Mouse (Mus musculus) midbrain, embryonic 15.5 days (tissue): ENCODE results near the gene Ccdc144b. TPM values are rescaled to one million over a fixed set of nuclear protein-coding genes. Genes with fewer than 3 reads are reported as not detected.

Source experiments
- ATAC-seq: fragments of 200-750 bp; cut with Nextera tagmentation; replicated peaks from 2 replicates; pipeline ENCODE4 v1.8.0; 2017; ENCODE audit warnings: moderate TSS enrichment
- H3K27ac ChIP-seq: fragments of 300-500 bp; sonication (generic); 2 replicates; pipeline ENCODE4 v1.5.1; 2015; ENCODE audit warnings: mild to moderate bottlenecking, inconsistent platforms
- H3K27me3 ChIP-seq: fragments of 300-500 bp; sonication (generic); replicated peaks from 2 replicates; pipeline ENCODE4 v1.6.1; 2015; ENCODE audit warnings: inconsistent platforms
- H3K36me3 ChIP-seq: fragments of 300-500 bp; sonication (generic); replicated peaks from 2 replicates; pipeline ENCODE4 v1.6.1; 2015; ENCODE audit warnings: inconsistent platforms
- H3K4me1 ChIP-seq: fragments of 300-500 bp; sonication (generic); 2 replicates; pipeline ENCODE4 v1.6.1; 2015; ENCODE audit warnings: inconsistent platforms
- H3K4me2 ChIP-seq: fragments of 300-500 bp; sonication (generic); 2 replicates; pipeline ENCODE4 v1.6.1; 2015; ENCODE audit warnings: inconsistent platforms, mild to moderate bottlenecking, moderate library complexity
- H3K4me3 ChIP-seq: fragments of 300-500 bp; sonication (generic); 2 replicates; pipeline ENCODE4 v1.5.1; 2015; ENCODE audit warnings: mild to moderate bottlenecking, inconsistent platforms
- H3K9ac ChIP-seq: fragments of 300-500 bp; sonication (generic); 2 replicates; pipeline ENCODE4 v1.6.1; 2015; ENCODE audit warnings: mild to moderate bottlenecking, inconsistent platforms
- H3K9me3 ChIP-seq: fragments of 300-500 bp; sonication (generic); 2 replicates; pipeline ENCODE4 v1.6.1; 2016; ENCODE audit warnings: inconsistent platforms
- WGBS: fragments of 180-500 bp; shearing (Covaris S2); methylation state at CpG from one replicate; pipeline ENCODE4 v1.1.7; 2015; ENCODE audit warnings: mixed read lengths; 5-methylcytosine and 5-hydroxymethylcytosine counted together
- polyA plus RNA-seq: library from polyadenylated mRNA; unstranded; fragments of >200 nt; fragmentation: Nextera tagmentation; extraction: Ambion mirVana; gene quantifications from 2 replicates; pipeline ENCODE4 v1.2.1, GENCODE M21; 2015

Ccdc144b gene
- not detected in 2 replicates for polyA plus RNA-seq

DNA sequence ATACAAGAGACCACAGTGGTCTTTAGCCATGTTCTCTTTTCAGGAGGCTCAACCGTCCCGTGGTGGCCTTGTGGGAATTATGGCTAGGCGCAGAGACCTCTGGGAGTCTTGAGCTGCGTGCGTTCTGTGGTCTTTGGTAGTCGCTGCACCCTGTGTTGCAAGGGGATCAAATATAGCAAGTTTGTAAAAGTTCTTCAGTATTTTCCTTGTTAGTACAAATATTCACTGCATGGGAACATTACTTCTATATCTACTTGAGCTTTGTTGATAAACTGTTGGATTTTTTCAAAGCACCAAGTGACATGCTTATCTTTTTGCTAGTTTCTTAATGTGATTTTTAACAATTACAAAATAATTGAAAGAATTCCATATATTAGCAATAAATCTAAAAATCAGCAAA is at the start of gene Ccdc144b:
Gene Ccdc144b (minus strand): TSS at position 101 of the 400 bp plus-strand sequence.
- WGBS, result 90% methylated on average over 6 of the region's 6 CpGs
- H3K9ac ChIP-seq, result no peak within 1 kb of the TSS
- no peaks in the 10 kb centered on the region for H3K9me3 ChIP-seq
- no peaks in the 10 kb centered on the region for H3K36me3 ChIP-seq
- ATAC-seq, result no peak
- no peaks in the 10 kb centered on the region for H3K4me1 ChIP-seq
- H3K27ac ChIP-seq, result no peak within 1 kb of the TSS
- no peak within 1 kb of the TSS for H3K4me3 ChIP-seq
- no peaks in the 10 kb centered on the region for H3K27me3 ChIP-seq
- no peak within 1 kb of the TSS for H3K4me2 ChIP-seq

GRCm38 (mm10) chr3:36095371-36095770 is 42.0 kb upstream of the Ccdc144b start:
- no peak for ATAC-seq
- H3K27ac ChIP-seq, result no peak overlapping the region
- no peaks in the 10 kb centered on the region for H3K27me3 ChIP-seq
- H3K9me3 ChIP-seq, result no peaks in the 10 kb centered on the region
- H3K9ac ChIP-seq, result no peak overlapping the region
- peaks cover 3% of the 10 kb centered on the region; the same call in 1 of the 2 replicates for H3K36me3 ChIP-seq
- no peaks in the 10 kb centered on the region for H3K4me1 ChIP-seq
- 88% methylated on average over 2 of the region's 2 CpGs for WGBS
- H3K4me2 ChIP-seq, result no peak overlapping the region
- H3K4me3 ChIP-seq, result no peak overlapping the region

- Histone ChIP-seq H3K27ac (no peak overlapping the region), H3K9ac (no peak overlapping the region), H3K36me3 (peaks cover 45% of the 10 kb centered on the region), H3K27me3 (no peaks in the 10 kb centered on the region), H3K4me1 (no peaks in the 10 kb centered on the region), H3K9me3 (no peaks in the 10 kb centered on the region), H3K4me3 (no peak overlapping the region), H3K4me2 (no peak overlapping the region)
- ATAC-seq, result no peak
- 90% methylated on average over 9 of the region's 9 CpGs for WGBS
Measured at GRCm38 (mm10) chr3:36087591-36087990, 34.2 kb upstream of the Ccdc144b start.

DNA sequence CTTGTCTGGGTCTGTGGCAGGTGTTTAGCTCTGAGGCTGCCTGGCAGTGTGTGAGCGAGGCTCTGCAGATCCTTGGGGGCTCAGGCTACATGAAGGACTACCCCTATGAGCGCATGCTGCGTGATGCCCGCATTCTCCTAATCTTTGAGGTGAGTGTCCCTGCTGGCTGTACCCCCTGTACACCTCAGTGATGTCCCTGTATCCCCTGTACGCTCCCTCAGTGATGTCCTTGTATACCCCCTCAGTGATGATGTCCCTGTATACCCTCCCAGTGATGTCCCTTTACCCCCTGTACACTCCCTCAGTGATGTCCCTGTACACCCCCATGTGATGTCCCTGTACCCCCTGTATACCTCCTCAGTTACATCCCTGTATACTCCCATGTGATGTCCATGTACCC is 32.0 kb upstream of the Ccdc144b start:
- ATAC-seq, result no peak
- H3K27ac ChIP-seq, result no peak overlapping the region

DNA sequence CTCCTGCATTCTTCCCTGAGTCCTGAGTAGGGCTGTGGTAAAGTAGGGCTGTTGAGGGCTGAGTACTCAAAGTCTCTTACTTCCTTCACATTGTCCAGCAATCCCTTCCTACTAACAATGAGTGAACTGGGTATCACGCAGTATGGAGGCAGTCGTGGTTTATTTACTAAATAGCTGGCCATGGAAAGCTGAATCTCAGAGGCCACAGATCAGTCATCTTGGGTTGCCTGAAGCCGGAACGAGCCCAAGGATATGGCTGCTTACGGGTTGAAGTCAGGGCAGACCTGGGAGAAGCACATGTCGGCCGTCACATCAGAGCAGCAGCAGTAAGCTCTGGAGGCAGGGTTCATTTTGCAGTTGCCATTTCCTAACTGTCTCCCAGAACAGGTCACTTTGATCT is 30.0 kb upstream of the Ccdc144b start:
- no peak for ATAC-seq
- Histone ChIP-seq H3K36me3 (peaks cover 59% of the 10 kb centered on the region), H3K27ac (no peak overlapping the region), H3K4me1 (no peaks in the 10 kb centered on the region), H3K27me3 (no peaks in the 10 kb centered on the region), H3K4me2 (no peak overlapping the region), H3K9ac (no peak overlapping the region), H3K9me3 (no peaks in the 10 kb centered on the region), H3K4me3 (no peak overlapping the region)
- 95% methylated on average over 7 of the region's 7 CpGs for WGBS

More for the DNA sequence above, 32.0 kb upstream of the Ccdc144b start:
- Histone ChIP-seq H3K4me3 (no peak overlapping the region), H3K27me3 (no peaks in the 10 kb centered on the region), H3K9me3 (no peaks in the 10 kb centered on the region), H3K4me2 (no peak overlapping the region), H3K9ac (no peak overlapping the region), H3K4me1 (no peaks in the 10 kb centered on the region), H3K36me3 (peaks cover 58% of the 10 kb centered on the region)
- 96% methylated on average over 5 of the region's 5 CpGs for WGBS

DNA sequence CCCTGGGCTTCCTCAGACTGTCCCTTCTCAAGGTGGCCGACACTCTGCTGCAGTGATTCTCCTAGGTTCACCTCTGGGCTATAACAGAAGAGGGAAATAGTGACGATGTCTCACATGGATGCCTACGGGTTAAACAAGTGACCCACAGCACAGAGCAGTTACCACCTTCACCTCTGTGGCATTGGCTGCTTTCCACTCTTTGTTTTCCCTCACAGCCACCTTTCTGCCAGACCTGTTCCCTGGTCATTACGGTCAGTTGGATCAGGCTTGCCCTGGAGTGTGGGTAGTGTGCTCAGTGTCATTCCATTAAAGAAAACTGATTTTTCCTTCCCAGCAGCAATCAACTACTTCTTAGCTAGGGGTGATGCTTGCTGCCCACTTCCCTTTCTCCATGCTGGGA is 29.5 kb upstream of the Ccdc144b start:
- no peak overlapping the region for H3K4me3 ChIP-seq
- no peaks in the 10 kb centered on the region for H3K4me1 ChIP-seq
- H3K9ac ChIP-seq, result no peak overlapping the region
- no peak overlapping the region for H3K4me2 ChIP-seq
- no peak overlapping the region for H3K27ac ChIP-seq
- no peaks in the 10 kb centered on the region for H3K27me3 ChIP-seq
- peaks cover 60% of the 10 kb centered on the region for H3K36me3 ChIP-seq
- ATAC-seq, result no peak
- 94% methylated on average over 4 of the region's 4 CpGs for WGBS
- no peaks in the 10 kb centered on the region for H3K9me3 ChIP-seq

DNA sequence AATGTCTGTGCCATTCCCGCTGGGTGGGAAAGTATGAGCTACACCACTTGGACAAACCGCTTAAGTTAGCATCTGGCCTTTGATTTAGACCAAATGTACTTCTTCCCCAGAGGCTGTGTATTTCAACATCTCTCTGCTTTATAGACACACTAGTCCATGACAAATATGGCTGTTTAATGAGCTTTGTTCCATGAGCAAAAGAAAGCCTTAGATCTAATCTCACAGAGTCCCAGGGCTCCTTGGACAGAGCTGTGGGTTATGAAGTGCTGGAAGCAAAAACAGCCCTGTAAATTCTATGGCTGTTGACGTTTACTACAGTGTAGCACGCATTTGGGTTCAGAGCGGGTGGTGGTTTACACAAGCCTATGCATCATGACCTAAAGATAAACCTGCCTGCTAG is 27.4 kb upstream of the Ccdc144b start:
- H3K9ac ChIP-seq, result no peak overlapping the region
- no peak overlapping the region for H3K4me3 ChIP-seq
- H3K27me3 ChIP-seq, result no peaks in the 10 kb centered on the region
- peaks cover 73% of the 10 kb centered on the region for H3K36me3 ChIP-seq
- 96% methylated on average over 5 of the region's 5 CpGs for WGBS
- H3K27ac ChIP-seq, result no peak overlapping the region
- no peak overlapping the region for H3K4me2 ChIP-seq
- H3K9me3 ChIP-seq, result no peaks in the 10 kb centered on the region
- no peak for ATAC-seq
- H3K4me1 ChIP-seq, result no peaks in the 10 kb centered on the region

- ATAC-seq, result no peak
- Histone ChIP-seq H3K27ac (no peak overlapping the region), H3K36me3 (peaks cover 74% of the 10 kb centered on the region), H3K9me3 (no peaks in the 10 kb centered on the region), H3K9ac (no peak overlapping the region), H3K4me3 (no peak overlapping the region), H3K27me3 (no peaks in the 10 kb centered on the region), H3K4me1 (no peaks in the 10 kb centered on the region), H3K4me2 (no peak overlapping the region)
- WGBS, result 86% methylated on average over 5 of the region's 5 CpGs
Measured at GRCm38 (mm10) chr3:36079886-36080285, 26.5 kb upstream of the Ccdc144b start.

DNA sequence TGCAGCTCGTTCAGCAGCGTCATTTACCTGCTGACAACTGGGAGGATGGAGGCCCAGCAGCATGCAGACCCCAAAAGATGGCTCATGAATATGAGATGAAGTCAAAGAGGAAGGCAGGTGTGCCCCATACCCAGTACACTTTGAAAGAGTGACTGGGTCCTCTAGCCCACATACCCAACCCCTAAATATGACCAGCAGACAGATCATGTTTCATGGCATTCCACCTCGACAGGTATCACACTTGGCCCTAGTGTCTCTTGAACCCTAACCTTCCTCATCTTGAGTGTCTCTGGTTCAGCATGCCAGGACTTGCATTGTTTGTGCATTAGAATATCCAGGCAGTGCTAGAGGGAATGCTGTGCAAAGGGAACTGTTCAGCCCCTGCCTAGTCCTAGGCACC is 24.0 kb upstream of the Ccdc144b start:
- ATAC-seq, result no peak
- 96% methylated on average over 3 of the region's 3 CpGs for WGBS

GRCm38 (mm10) chr3:36075466-36075865 is 22.1 kb upstream of the Ccdc144b start:
- Histone ChIP-seq H3K27ac (no peak overlapping the region), H3K4me3 (no peak overlapping the region), H3K9ac (no peak overlapping the region), H3K27me3 (no peaks in the 10 kb centered on the region), H3K9me3 (no peaks in the 10 kb centered on the region), H3K4me2 (no peak overlapping the region), H3K4me1 (no peaks in the 10 kb centered on the region), H3K36me3 (peaks cover 62% of the 10 kb centered on the region)
- ATAC-seq, result no peak
- 96% methylated on average over 6 of the region's 6 CpGs for WGBS

More for the DNA sequence above, 24.0 kb upstream of the Ccdc144b start:
- Histone ChIP-seq H3K27me3 (no peaks in the 10 kb centered on the region), H3K9me3 (no peaks in the 10 kb centered on the region), H3K4me2 (no peak overlapping the region), H3K4me1 (no peaks in the 10 kb centered on the region), H3K27ac (no peak overlapping the region), H3K9ac (no peak overlapping the region), H3K4me3 (no peak overlapping the region), H3K36me3 (peaks cover 74% of the 10 kb centered on the region)

GRCm38 (mm10) chr3:36074231-36074630 is 20.9 kb upstream of the Ccdc144b start:
- Histone ChIP-seq H3K36me3 (peaks cover 56% of the 10 kb centered on the region), H3K27ac (no peak overlapping the region), H3K9me3 (no peaks in the 10 kb centered on the region), H3K4me3 (no peak overlapping the region), H3K9ac (no peak overlapping the region), H3K27me3 (no peaks in the 10 kb centered on the region), H3K4me1 (no peaks in the 10 kb centered on the region), H3K4me2 (no peak overlapping the region)
- ATAC-seq, result no peak
- WGBS, result 97% methylated on average over 6 of the region's 6 CpGs

DNA sequence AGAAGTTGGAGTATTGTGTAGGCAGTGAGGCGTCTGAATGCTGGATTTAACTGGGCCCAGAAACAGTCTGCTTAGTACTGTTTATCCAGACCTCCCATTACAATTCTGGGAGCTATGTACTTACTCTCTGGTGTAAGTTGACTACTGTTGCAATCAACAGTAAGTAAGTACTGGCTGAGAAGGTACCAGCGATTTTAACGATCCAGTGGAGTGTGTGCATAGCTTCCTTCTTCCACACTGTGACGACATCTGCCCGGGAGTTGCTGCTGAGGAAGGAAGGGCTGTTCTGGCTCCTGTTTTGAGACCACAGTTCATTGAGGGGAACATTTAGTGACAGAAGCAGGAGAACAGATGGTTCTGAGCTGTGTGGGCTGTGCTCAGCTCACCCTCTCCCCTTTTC is 17.7 kb upstream of the Ccdc144b start:
- Histone ChIP-seq H3K9ac (no peak overlapping the region), H3K4me1 (peaks cover 20% of the 10 kb centered on the region), H3K27me3 (no peaks in the 10 kb centered on the region), H3K4me3 (no peak overlapping the region), H3K36me3 (peaks cover 29% of the 10 kb centered on the region), H3K4me2 (no peak overlapping the region), H3K9me3 (no peaks in the 10 kb centered on the region), H3K27ac (no peak overlapping the region)
- WGBS, result 94% methylated on average over 5 of the region's 5 CpGs
- ATAC-seq, result no peak

GRCm38 (mm10) chr3:36070436-36070835 is 17.1 kb upstream of the Ccdc144b start:
- Histone ChIP-seq H3K4me1 (peaks cover 20% of the 10 kb centered on the region), H3K4me2 (no peak overlapping the region), H3K9ac (no peak overlapping the region), H3K4me3 (no peak overlapping the region), H3K36me3 (peaks cover 23% of the 10 kb centered on the region), H3K9me3 (no peaks in the 10 kb centered on the region), H3K27me3 (no peaks in the 10 kb centered on the region), H3K27ac (no peak overlapping the region)
- ATAC-seq, result no peak
- 97% methylated on average over 4 of the region's 4 CpGs for WGBS
